Mouse (Mus musculus) testis, adult 2 months (tissue): Measurements from ENCODE around the gene Elk3. TPM values are rescaled to one million over a fixed set of nuclear protein-coding genes. Genes with fewer than 3 reads are reported as not detected.
A peak's percentile ranks its signal among the peaks of the same experiment; 100 is the strongest.

ENCODE experiments used
- H3K27ac ChIP-seq: fragments of 200-500 bp; 2 replicates; pipeline ENCODE4 v1.5.1; 2012; ENCODE audit warnings: low read depth, low read length; ENCODE audit not compliant: control insufficient read depth, insufficient read depth
- H3K27me3 ChIP-seq: fragments of 200-500 bp; 2 replicates; pipeline ENCODE4 v1.6.1; 2012; ENCODE audit warnings: mild to moderate bottlenecking, low read length, moderate library complexity; ENCODE audit not compliant: control insufficient read depth, insufficient read depth
- H3K36me3 ChIP-seq: fragments of 200-500 bp; 2 replicates; pipeline ENCODE4 v1.6.1; 2012; ENCODE audit warnings: mild to moderate bottlenecking, low read length; ENCODE audit not compliant: control insufficient read depth, insufficient read depth
- H3K4me1 ChIP-seq: fragments of 200-500 bp; 2 replicates; pipeline ENCODE4 v1.6.1; 2012; ENCODE audit warnings: low read length; ENCODE audit not compliant: control insufficient read depth, insufficient read depth
- H3K4me3 ChIP-seq: fragments of 200-500 bp; 2 replicates; pipeline ENCODE4 v1.5.1; 2012; ENCODE audit warnings: low read depth, mild to moderate bottlenecking, low read length, moderate library complexity, mixed read lengths; ENCODE audit not compliant: control insufficient read depth
- CTCF ChIP-seq: fragments of 200-500 bp; IDR thresholded peaks from 2 replicates; pipeline ENCODE4 v1.5.1; 2012; ENCODE audit warnings: low read depth, mild to moderate bottlenecking, inconsistent platforms, low read length, moderate library complexity; ENCODE audit not compliant: control insufficient read depth, insufficient read depth, insufficient replicate concordance
- POLR2A ChIP-seq: fragments of 200-500 bp; IDR thresholded peaks from 2 replicates; pipeline ENCODE4 v1.6.1; 2012; ENCODE audit warnings: low read depth, mild to moderate bottlenecking, inconsistent platforms, low read length, moderate library complexity; ENCODE audit not compliant: control insufficient read depth
- polyA plus RNA-seq: library from polyadenylated mRNA; depleted of rRNA; stranded (reverse); fragments of >200 nt; gene quantifications from 2 replicates; pipeline ENCODE4 v1.2.3, GENCODE M21; 2012; rRNA removed

Gene Elk3
- polyA plus RNA-seq, 1 experiment = 2.2 TPM

- H3K36me3 ChIP-seq = no peaks in the 10 kb centered on the region; the same call in 1 of the 2 replicates
- H3K27ac ChIP-seq = no peak overlapping the region
Measured at GRCm38 (mm10) chr10:93213339-93213738, 97.6 kb downstream of the Elk3 start.

GRCm38 (mm10) chr10:93212699-93213098, 98.2 kb downstream of the Elk3 start:
- TF ChIP-seq CTCF (no peak), POLR2A (no peak)
- H3K4me1 ChIP-seq = no peaks in the 10 kb centered on the region; the same call in 1 of the 2 replicates
- H3K27me3 ChIP-seq = no peaks in the 10 kb centered on the region
- H3K36me3 ChIP-seq = no peaks in the 10 kb centered on the region; the same call in 1 of the 2 replicates
- no peak overlapping the region for H3K4me3 ChIP-seq
- no peak overlapping the region for H3K27ac ChIP-seq

More at GRCm38 (mm10) chr10:93213339-93213738, 97.6 kb downstream of the Elk3 start:
- Histone ChIP-seq H3K4me1 (no peaks in the 10 kb centered on the region; the same call in 1 of the 2 replicates), H3K27me3 (no peaks in the 10 kb centered on the region), H3K4me3 (no peak overlapping the region)
- no peak for TF ChIP-seq POLR2A
- TF ChIP-seq CTCF = no peak

GRCm38 (mm10) chr10:93207176-93207575, 103.8 kb downstream of the Elk3 start:
- Histone ChIP-seq H3K27ac (no peak overlapping the region), H3K4me1 (no peaks in the 10 kb centered on the region), H3K27me3 (no peaks in the 10 kb centered on the region), H3K4me3 (peak overlapping the region; percentile 80), H3K36me3 (no peaks in the 10 kb centered on the region)
- TF ChIP-seq CTCF (no peak), POLR2A (no peak)

- Histone ChIP-seq H3K27ac (no peak overlapping the region), H3K27me3 (no peaks in the 10 kb centered on the region), H3K36me3 (no peaks in the 10 kb centered on the region), H3K4me3 (no peak overlapping the region; the same call in 1 of the 2 replicates), H3K4me1 (no peaks in the 10 kb centered on the region)
- TF ChIP-seq CTCF = no peak
- TF ChIP-seq POLR2A = no peak
Measured at GRCm38 (mm10) chr10:93205287-93205956, 105.5 kb downstream of the Elk3 start.

GRCm38 (mm10) chr10:93201846-93202458, 109.0 kb downstream of the Elk3 start:
- no peak overlapping the region for H3K4me3 ChIP-seq

GRCm38 (mm10) chr10:93198958-93199357, 112.0 kb downstream of the Elk3 start:
- Histone ChIP-seq H3K4me3 (no peak overlapping the region), H3K4me1 (no peaks in the 10 kb centered on the region), H3K27me3 (no peaks in the 10 kb centered on the region), H3K36me3 (no peaks in the 10 kb centered on the region), H3K27ac (no peak overlapping the region)
- no peak for TF ChIP-seq POLR2A
- TF ChIP-seq CTCF = no peak

More at GRCm38 (mm10) chr10:93201846-93202458, 109.0 kb downstream of the Elk3 start:
- no peak overlapping the region for H3K27ac ChIP-seq
- no peak for TF ChIP-seq CTCF
- TF ChIP-seq POLR2A = no peak
- no peaks in the 10 kb centered on the region for H3K4me1 ChIP-seq
- H3K36me3 ChIP-seq = no peaks in the 10 kb centered on the region
- H3K27me3 ChIP-seq = no peaks in the 10 kb centered on the region

Other genes starting within 250 kb of the Elk3 start
- 12.7 and 14.2 TPM in 2 replicates for gene Cfap54, start 229.5 kb downstream of the Elk3 start, polyA plus RNA-seq
- 27.6 and 32.4 TPM in 2 replicates for gene Cdk17, start 150.3 kb downstream of the Elk3 start, polyA plus RNA-seq
- 15.6 and 16.8 TPM in 2 replicates for gene Lta4h, start 142.3 kb upstream of the Elk3 start, polyA plus RNA-seq
- 1.3 and 1.6 TPM in 2 replicates for gene Hal, start 177.6 kb upstream of the Elk3 start, polyA plus RNA-seq
- 0.07 TPM in 1 of 2 replicates, not detected in the other for gene Amdhd1, start 228.9 kb upstream of the Elk3 start, polyA plus RNA-seq
- 125 and 137 TPM in 2 replicates for gene Ccdc38, start 229.5 kb upstream of the Elk3 start, polyA plus RNA-seq